Mouse (Mus musculus): ENCODE measurements at regions not wholly inside any gene's neighbourhood (a gene's known extent, or its start where the extent isn't known, plus 50 kb on each side); places are given as distances from the start of the nearest gene placed in this dataset.

GRCm38 (mm10) chr12:10513526-10513925 is 123.0 kb downstream of the Rdh14 start:
- TF ChIP-seq CTCF (IDR thresholded peaks at IDR 0.05; ENCODE audit: extremely low read depth, insufficient read length, insufficient replicate concordance, low read depth, low read length), result no peak
- no peak for TF ChIP-seq POLR2A (IDR thresholded peaks at IDR 0.05; ENCODE audit: low read depth, low read length)

Measured in small intestine, adult 2 months (tissue).